Comparison of ENCODE assay signal across 12 mouse cellular contexts in the genomic region with DNA sequence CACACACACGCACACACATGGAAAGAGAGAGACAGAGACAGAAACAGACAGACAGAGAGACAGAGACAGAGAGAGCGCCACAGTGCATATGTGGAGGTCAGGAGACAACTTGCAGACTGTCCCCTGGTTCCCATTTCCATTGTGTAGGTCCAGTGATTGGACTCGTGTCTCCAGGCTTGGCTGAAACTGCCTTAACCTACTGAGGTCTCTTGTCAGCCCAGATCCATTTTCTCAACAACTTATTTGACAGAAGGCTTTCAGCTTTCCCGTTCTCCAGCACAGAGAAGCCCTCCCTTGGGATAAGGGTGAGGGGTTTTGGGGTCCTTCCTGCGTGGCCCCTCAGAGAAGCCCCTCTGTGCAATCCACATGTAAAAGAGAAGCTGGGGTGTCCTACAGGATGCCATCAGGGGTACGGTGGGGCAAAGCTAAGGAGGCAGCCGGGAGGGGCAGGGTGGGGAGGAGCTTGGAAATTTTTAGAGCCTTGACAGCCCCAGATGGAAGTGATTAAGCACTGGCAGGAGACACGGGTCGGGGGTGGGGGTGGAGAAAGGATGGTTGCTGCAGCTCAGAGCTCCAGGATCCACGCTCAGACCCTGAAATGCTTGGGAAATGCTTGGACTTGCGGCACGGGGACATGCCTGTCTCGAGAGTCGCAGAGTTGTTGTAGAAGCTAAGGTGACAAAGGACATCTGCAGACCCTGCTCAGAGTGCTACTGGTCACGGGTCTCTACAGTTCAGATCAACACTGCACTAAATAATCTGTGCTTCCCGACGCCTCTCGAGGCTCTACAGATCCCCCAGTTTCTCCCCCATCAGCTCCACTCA. TPM values are rescaled to one million over a fixed set of nuclear protein-coding genes. Genes with fewer than 3 reads are reported as not detected.
DNase-seq lines count a peak whose midpoint lies in the region; ATAC-seq lines count a peak whose summit lies in the region.
"Had no signal": no experiment of that assay in that cellular context is flagged by ENCODE, and none has a peak within 500 bp of the region (broad histone marks: within the 10 kb centered on the region; RNA-seq: fewer than 3 reads in every experiment).

No protein-coding gene starts in this region.

- ATAC-seq in heart, embryonic 15.5 days (replicated peaks; ENCODE audit: insufficient number of reproducible peaks, insufficient read depth, low FRiP score, low read depth), result no peak
- no peak for ATAC-seq in midbrain, embryonic 11.5 days (ENCODE audit: low FRiP score)
- ATAC-seq in midbrain, embryonic 13.5 days, result no peak
- ATAC-seq in CD4-positive, CD25-positive, alpha-beta regulatory T cell, adult 4 months, result no peak

- H3K9ac ChIP-seq in heart, embryonic 15.5 days, result no peak overlapping the region
- H3K9ac ChIP-seq in midbrain, embryonic 11.5 days (ENCODE audit: low read length), result no peak overlapping the region
- H3K9ac ChIP-seq in midbrain, embryonic 13.5 days (replicated peaks), result no peak overlapping the region

- no peaks in the 10 kb centered on the region for H3K9me3 ChIP-seq in heart, embryonic 15.5 days (replicated peaks)
- H3K9me3 ChIP-seq in midbrain, embryonic 11.5 days (ENCODE audit: control insufficient read depth, low read length), result no peaks in the 10 kb centered on the region
- H3K9me3 ChIP-seq in midbrain, embryonic 13.5 days, result no peaks in the 10 kb centered on the region

- H3K36me3 ChIP-seq in heart, embryonic 15.5 days, result no peaks in the 10 kb centered on the region
- no peaks in the 10 kb centered on the region for H3K36me3 ChIP-seq in midbrain, embryonic 11.5 days (ENCODE audit: control insufficient read depth, insufficient read depth, low read length)
- H3K36me3 ChIP-seq in midbrain, embryonic 13.5 days, result no peaks in the 10 kb centered on the region

- H3K27me3 ChIP-seq in heart, embryonic 15.5 days, result no peaks in the 10 kb centered on the region
- H3K27me3 ChIP-seq in midbrain, embryonic 11.5 days (ENCODE audit: control insufficient read depth, insufficient read depth, low read length), result no peaks in the 10 kb centered on the region
- H3K27me3 ChIP-seq in midbrain, embryonic 13.5 days, result no peaks in the 10 kb centered on the region

- H3K4me1 ChIP-seq in heart, embryonic 15.5 days (replicated peaks), result peaks cover 21% of the 10 kb centered on the region
- no peaks in the 10 kb centered on the region for H3K4me1 ChIP-seq in midbrain, embryonic 11.5 days (ENCODE audit: control insufficient read depth, insufficient read depth, low read length)
- H3K4me1 ChIP-seq in midbrain, embryonic 13.5 days (replicated peaks), result no peaks in the 10 kb centered on the region

- WGBS in heart, embryonic 15.5 days, result 25% methylated on average over 18 of the region's 18 CpGs
- WGBS in midbrain, embryonic 11.5 days, result 67% methylated on average over 18 of the region's 18 CpGs
- 74% methylated on average over 18 of the region's 18 CpGs for WGBS in midbrain, embryonic 13.5 days

- no peak overlapping the region for H3K27ac ChIP-seq in heart, embryonic 15.5 days
- H3K27ac ChIP-seq in midbrain, embryonic 11.5 days (ENCODE audit: low read depth, low read length), result no peak overlapping the region
- no peak overlapping the region for H3K27ac ChIP-seq in midbrain, embryonic 13.5 days

- no peak for DNase-seq in heart, adult 9 months (ENCODE audit: low spot score in 2 of 2)
- peak; percentile 74 for DNase-seq in midbrain, embryonic 11.5 days (ENCODE audit: low spot score, missing footprints)
- DNase-seq in hindlimb bud, embryonic 11.5 days (ENCODE audit: extremely low spot score, low read depth, low spot score), result peak; percentile 46
- no peak for DNase-seq in frontal cortex, postnatal 36 days (ENCODE audit: low spot score in 2 of 2)
- DNase-seq: adrenal gland, postnatal 10 days; cerebellum, postnatal 25 days; layer of hippocampus, postnatal 36 days; thymus, postnatal 25 days had no signal

- peak overlapping the region; percentile 32; the same call in 1 of the 2 replicates for H3K4me2 ChIP-seq in heart, embryonic 15.5 days
- no peak overlapping the region for H3K4me2 ChIP-seq in midbrain, embryonic 11.5 days
- no peak overlapping the region for H3K4me2 ChIP-seq in midbrain, embryonic 13.5 days (replicated peaks)

- H3K4me3 ChIP-seq in heart, embryonic 15.5 days, result no peak overlapping the region
- no peak overlapping the region for H3K4me3 ChIP-seq in midbrain, embryonic 11.5 days (ENCODE audit: low read depth, low read length)
- H3K4me3 ChIP-seq in midbrain, embryonic 13.5 days (replicated peaks), result no peak overlapping the region

RNA-seq across cellular contexts. Expression of gene Tmem270, which starts 39.0 kb away (rescaled TPM):
- polyA plus RNA-seq in heart, embryonic 15.5 days (2015; fragmentation: Nextera tagmentation; extraction: Ambion mirVana), result not detected in 2 replicates
- polyA plus RNA-seq in midbrain, embryonic 11.5 days (2014; fragmentation: Nextera tagmentation; extraction: Ambion mirVana), result not detected in 2 replicates
- not detected in 2 replicates for polyA plus RNA-seq in midbrain, embryonic 13.5 days (2015; fragmentation: Nextera tagmentation; extraction: Ambion mirVana)
- not detected for polyA plus RNA-seq in CD4-positive, CD25-positive, alpha-beta regulatory T cell, adult 4 months (2017; shearing (Covaris generic))
- polyA plus RNA-seq: small intestine, adult 2 months had no signal

RNA-seq across cellular contexts. Expression of gene Cldn13, which starts 47.8 kb away (rescaled TPM):
- polyA plus RNA-seq in heart, embryonic 15.5 days (2015; fragmentation: Nextera tagmentation; extraction: Ambion mirVana), result 0.43 and 1.9 TPM in 2 replicates
- polyA plus RNA-seq in midbrain, embryonic 11.5 days (2014; fragmentation: Nextera tagmentation; extraction: Ambion mirVana), result 3.8 and 3.9 TPM in 2 replicates
- 0.26 and 0.35 TPM in 2 replicates for polyA plus RNA-seq in midbrain, embryonic 13.5 days (2015; fragmentation: Nextera tagmentation; extraction: Ambion mirVana)
- not detected for polyA plus RNA-seq in CD4-positive, CD25-positive, alpha-beta regulatory T cell, adult 4 months (2017; shearing (Covaris generic))
- polyA plus RNA-seq: small intestine, adult 2 months had no signal

Comparison
In these comparisons a context has a peak if more than half of its experiments do, and no peak if none do; other contexts are left out.
1. DNase-seq: peak in midbrain, embryonic 11.5 days (single experiment) and hindlimb bud, embryonic 11.5 days (single experiment); none in heart, adult 9 months (0 of 2) and frontal cortex, postnatal 36 days (0 of 2).